Mouse (Mus musculus) MN1 (cell line): ENCODE results near the gene Tekt5.

Experiments
- DNase-seq: peaks from one replicate; pipeline ENCODE4 v3.0.0-alpha.2; 2016; ENCODE audit warnings: low spot score

The Tekt5 gene

DNA sequence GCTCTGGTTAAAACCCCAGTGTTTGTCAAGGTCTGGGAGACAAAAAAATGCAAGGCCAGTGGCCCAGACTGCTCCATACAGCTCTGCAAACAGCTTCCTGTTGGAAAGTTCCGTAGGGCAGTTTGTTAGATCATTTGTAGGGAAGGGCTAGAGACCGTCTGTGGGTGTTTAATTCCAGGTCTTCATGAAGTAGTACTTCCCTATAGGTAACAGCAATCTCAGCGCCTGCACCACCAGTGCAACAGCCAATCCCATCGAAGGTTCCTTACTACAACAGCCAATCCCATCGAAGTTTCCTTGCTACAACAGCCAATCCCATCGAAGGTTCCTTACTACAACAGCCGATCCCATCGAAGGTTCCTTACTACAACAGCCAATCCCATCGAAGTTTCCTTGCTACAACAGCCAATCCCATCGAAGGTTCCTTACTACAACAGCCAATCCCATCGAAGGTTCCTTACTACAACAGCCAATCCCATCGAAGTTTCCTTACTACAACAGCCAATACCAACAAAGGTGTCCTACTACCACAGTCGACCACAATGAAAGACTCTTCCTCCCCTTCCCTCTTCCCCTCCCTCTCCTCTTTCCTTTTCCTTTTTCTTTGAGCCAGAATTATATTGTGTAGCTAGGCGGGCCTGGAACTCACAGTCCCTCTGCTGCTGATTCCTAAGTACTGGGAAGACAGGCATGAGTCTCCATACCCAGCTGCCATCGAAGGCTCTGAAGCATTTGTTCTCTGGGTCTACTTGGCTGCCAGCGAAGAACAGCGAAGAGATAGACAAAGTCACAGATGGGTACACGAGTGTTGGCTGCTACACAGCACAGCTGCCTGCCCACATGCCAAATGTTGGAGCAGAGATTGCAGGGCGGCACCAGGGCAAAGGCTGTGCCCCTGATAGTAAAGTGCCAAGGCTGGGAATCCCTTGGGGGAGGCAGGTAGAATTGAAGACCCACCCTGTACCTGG, 58.6 kb downstream of the Tekt5 start:
- DNase-seq, result no peak

DNA sequence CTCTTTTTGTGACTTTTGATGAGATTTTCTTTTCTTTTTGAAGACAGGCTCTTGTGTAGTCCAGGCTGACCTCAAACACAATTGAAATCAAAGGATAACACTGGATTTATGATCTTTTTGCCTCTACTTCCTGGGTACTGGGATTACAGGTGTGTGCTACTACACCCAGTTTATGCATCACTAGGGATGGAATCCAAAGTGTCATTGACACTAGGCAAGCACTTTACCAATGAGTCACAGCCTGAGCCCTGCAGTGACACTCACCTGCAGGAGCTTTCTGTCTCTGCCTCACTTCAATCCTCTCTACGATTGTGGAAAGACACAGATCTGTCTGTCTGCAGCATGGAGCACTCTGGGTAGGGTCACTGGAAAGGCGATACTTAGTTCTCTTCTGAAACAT, 59.3 kb downstream of the Tekt5 start:
- no peak for DNase-seq

DNA sequence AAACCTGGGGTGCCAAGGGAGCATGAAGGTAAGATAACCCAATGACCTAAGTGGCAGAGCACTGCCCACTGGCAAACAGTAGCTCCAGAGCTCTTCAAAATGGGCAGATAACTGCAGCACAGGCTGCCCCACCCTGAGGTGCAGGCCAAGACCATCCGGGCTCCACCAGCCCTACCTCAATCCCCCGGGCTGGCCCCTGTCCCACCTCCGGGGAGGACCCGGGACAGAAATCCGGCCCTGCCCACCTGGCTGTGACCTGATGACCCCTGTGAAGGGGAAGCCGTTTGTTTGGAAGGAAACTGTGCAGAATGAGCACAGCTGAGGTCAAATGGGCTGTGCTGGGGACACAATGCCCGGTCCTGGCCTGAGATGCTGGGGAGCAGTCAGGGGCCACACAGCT, 62.6 kb downstream of the Tekt5 start:
- no peak for DNase-seq

DNA sequence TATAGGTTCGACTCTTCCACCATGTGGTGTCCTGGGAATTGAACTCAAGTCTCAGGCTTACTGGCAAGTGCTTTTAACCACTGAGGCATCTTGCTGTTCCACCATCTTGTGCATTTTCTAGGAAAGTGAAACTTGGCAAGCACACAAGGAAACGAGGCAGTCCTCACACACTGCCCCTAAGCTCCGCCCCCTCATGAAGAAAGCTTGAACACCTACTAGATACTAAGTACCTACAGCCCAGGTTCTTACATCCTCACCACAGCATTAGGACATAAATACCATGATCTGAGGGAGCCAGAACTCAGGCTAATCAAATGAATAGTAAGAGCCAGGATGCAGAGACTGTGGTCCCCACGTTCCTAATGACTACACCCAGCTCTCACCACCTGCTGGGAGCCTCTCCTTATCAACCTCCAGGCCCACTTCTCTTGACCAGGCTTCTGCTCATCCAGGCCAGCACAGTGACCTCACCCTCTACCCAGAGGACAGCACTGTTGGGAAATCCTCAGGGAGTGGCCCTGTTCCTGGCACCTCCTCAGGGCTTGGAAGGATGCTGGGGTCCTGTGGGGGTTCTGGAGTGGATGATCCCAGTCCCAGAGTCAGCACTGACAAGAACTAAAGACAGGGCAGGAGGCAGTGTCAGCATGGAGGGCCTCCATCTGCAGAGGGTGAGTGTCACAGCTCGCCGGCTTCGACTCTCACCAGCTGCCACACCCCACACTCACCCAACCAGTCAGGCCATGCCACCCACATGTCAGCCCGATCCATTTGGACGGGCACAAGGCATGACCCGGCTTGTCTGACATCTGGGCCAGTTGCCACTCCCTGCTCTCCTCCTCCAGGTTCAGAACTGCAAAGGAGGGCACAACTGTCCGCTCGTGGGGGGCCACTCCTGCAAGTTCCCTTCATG, 64.4 kb downstream of the Tekt5 start:
- no peak for DNase-seq

DNA sequence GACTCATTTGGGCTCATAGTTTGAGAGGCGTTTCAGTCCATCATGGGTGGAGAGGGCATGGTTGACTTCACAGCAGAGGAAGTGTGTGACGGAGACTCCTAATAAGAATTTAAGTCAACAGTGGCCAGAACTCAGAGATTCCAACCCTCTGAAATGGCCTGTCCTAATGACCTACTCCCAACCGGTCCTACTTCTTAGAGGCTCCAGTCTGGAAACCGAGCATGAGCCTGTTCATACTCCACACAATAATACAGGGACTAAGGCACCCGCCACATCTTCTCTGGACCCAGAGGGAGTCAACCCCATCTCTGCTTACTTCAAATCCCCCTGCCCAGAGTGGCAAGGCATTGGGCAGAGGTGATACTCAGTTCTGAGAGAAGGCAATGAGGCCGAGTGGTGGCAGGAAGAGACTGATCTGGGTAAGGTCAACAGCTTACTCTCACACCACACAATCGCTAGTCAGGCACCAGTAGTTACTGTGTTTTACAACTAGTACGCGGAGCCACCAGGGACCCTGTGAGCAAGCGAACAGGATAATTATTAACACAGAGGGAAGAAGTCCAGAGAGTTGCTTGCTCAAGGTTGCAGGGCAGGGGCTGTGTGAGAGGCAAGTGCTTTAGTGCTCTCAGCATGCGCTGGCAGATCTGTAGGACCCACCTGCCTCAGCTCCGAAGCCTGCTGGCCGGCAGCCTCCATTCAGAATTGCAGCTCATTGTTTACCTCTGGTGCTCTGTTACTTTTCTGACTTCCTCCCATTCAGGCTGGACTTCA, 67.5 kb downstream of the Tekt5 start:
- no peak for DNase-seq

DNA sequence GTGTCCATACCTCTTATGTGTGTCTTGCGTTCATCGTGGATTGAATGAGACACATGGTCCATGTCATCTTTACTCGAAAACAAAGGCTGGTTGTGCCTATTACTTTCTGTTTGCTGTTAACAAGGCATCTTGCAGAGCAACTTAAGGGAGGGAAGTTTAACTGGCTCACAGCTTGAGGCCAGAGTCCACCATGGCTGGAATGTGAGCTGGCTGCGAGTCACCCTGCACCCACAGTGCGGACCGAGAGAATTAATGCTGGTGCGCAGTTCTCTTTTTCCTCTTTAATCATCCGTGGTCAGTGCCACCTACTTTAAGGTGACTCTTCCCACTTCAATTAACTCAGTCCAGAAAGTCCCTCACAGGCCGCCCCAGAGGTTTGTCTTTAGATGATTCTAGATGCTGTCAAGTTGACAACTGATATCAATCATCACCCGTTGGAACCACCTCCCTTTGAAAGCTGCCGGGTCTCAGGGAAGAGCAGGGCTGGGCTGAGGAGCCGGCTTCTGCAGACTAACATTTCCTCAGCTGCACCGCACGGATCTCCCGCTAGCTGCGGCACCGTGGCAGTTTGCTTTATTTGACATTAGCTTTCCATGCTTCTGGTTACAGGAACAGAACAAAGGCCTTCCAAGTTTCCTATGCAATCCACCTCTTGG, 75.2 kb downstream of the Tekt5 start:
- DNase-seq, result no peak

DNA sequence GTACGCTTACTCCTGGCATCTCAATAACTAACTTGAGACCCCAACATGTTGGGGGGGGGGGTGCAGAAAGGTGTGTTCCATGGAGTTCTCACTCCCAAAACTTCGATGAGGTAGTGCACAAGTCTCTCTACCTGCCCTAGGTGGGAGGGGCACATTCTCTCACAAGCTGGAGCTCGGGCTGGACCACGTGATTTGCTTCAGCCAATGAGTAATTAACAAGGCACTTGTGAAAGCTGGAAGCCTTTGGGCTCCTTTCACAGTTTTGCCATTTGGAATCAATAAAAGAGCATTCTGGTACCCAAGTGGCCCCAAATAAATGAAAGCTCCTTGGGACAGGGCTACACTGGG, 78.1 kb downstream of the Tekt5 start:
- DNase-seq, result no peak

DNA sequence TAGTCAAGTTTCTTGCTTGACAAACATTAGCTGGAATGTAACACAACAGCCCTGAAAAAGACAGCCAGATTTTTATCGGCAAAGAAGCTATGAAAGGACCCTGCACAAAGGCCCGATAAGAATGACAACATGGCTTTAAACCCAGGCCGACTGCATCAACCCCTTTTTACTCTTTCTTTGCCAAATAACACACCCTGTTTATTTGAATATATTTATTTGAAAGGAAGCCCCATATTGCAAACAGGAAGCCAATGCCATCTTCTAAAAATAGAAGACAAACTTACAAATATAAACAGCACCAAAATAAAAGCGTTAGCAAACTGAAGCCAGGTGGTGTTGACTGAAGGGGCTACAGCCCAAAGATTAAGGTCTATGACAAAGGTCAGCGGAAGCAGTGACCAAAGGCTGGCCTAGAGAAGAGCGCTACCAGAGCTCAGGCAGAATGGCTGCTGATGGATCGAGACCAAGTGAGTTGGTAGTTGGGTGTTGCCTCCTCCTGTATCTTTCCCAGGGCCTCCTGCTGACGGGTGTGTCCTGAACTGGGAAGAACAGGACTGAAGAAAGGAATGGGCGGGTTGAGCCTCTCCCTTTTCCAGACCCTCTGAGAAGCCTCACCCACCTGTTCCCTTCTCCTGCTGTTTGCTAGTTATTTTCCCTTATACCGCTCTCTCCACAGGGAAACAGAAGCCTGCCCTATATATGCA, 78.6 kb downstream of the Tekt5 start:
- no peak for DNase-seq

DNA sequence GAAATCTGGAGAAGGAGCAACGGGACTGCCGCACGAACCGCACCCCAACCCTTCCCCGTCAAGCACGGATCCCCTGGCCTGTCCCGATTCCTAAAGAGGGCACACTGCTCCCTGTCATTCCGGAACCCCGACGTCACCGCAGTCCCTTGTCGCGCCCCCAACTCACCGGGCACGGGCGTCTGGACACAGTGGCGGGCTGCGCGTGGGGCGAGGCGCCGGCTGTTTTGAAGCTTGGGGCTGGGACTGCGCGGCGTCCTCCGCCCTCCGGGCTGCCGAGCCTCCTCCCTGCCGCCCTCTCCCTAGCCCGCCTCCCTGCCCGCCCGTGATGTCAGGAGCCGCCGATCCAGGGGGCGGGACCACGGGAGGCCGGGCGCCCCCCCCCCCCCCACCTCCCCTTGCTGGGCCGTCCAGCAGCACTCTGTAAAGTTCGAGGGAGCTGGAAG, 81.6 kb downstream of the Tekt5 start, which contains the start of gene Emp2:
Gene Emp2, minus strand, starts transcription at position 323 of the 443 bp plus-strand sequence.
- DNase-seq, result no peak

DNA sequence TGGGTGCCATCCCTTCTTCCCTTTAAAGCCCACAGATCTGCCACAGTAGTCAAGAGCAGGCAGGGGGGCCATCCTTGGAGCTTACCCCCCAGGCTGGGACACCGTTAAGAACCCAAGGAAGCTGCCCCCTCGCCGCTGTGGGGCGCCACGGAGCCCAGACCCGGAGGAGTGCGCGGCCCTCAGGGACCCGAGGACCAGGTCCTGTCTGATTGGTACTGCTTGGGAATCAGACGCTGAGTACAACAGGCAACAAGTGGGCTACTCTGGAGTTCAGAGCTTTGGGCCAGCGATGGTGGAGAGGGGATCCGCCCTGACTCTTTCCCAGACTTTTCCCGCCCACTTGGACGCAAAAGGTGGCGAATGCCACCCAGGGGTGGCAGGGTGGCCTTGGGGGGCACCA, 82.1 kb downstream of the Tekt5 start:
- DNase-seq, result no peak

DNA sequence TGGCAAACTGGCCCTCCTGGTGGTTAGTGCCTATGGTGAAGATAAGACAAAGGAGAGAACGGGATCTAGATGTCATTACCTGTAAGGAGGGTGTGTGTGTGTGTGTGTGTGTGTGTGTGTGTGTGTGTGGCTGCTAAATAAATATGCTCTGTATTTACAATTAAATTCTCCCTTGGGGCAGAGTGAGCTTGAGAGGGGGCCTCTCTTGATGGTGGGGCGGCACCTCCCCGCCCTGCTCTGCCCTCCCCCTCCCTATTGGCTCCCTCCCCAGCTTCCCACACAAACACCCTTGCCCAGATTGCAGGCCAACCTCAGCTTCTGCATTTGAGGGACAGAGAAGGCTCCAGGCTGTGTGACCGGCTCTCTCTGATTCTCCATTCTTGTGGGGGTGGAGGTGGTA, 83.3 kb downstream of the Tekt5 start:
- no peak for DNase-seq

DNA sequence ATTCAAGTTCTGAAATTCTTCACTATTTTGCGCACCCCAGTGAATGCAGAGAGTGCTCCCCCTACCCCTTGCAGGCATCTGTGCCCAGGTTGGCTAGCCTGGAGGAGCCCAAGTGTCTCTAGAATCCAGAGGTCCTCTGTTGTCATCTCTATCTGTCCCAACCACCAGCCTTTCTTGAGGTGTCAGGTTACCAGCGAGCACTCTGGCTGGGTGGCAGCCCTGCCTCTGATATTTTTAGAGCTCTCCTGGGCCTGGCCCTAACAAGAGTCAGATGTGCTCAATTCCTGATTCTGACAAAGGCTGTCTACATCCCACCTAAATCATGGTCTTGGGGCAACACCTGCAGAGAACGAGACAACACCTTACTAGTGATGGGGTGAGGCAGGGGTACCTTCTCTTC, 84.2 kb downstream of the Tekt5 start:
- DNase-seq, result no peak

DNA sequence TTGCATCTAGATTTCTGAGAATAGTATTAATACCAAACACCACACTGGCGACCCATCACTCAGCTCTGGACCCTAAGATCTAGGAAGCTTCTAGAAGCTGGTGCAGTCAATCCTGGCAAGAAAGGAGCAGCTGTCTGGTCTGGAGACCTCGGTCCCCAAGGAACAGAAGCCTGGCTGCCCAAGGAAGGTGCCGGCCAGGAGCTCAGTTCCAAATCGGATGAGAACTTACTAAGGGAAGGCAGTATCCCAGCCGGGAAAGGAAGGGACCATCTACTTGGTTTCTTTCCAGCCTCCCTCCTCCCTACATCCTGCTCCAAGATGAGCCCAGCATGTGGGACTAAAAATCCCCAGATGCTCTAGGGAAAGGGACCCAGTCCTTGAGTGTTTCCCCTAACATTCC, 84.8 kb downstream of the Tekt5 start:
- no peak for DNase-seq
